Mouse (Mus musculus) stomach, embryonic 14.5 days (tissue): Measurements from ENCODE around the gene Ogdh. TPM values are rescaled to one million over a fixed set of nuclear protein-coding genes. Genes with fewer than 3 reads are reported as not detected.

ENCODE experiments used
- ATAC-seq: fragments of 200-750 bp; cut with Nextera tagmentation; 2 replicates; pipeline ENCODE4 v1.8.0; 2017; ENCODE audit warnings: low read depth, moderate TSS enrichment; ENCODE audit not compliant: insufficient number of reproducible peaks, insufficient read depth, low FRiP score
- H3K27ac ChIP-seq: fragments of 300-500 bp; sonication (generic); 2 replicates; pipeline ENCODE4 v1.5.1; 2014; ENCODE audit warnings: mild to moderate bottlenecking, low read length, moderate library complexity, mixed read lengths
- H3K27me3 ChIP-seq: fragments of 300-500 bp; sonication (generic); 2 replicates; pipeline ENCODE4 v1.6.1; 2014; ENCODE audit warnings: low read length, control low read depth, mixed read lengths; ENCODE audit not compliant: control insufficient read depth, insufficient read depth
- H3K36me3 ChIP-seq: fragments of 300-500 bp; sonication (generic); 2 replicates; pipeline ENCODE4 v1.6.1; 2014; ENCODE audit warnings: mild to moderate bottlenecking, control low read depth, low read length, moderate library complexity, mixed read lengths; ENCODE audit not compliant: control insufficient read depth, insufficient read depth
- H3K4me1 ChIP-seq: fragments of 300-500 bp; sonication (generic); 2 replicates; pipeline ENCODE4 v1.6.1; 2014; ENCODE audit warnings: low read length, control low read depth, mixed read lengths; ENCODE audit not compliant: control insufficient read depth, insufficient read depth
- H3K4me2 ChIP-seq: fragments of 300-500 bp; sonication (generic); replicated peaks from 2 replicates; pipeline ENCODE4 v1.6.1; 2014; ENCODE audit warnings: low read depth, low read length, control low read depth
- H3K4me3 ChIP-seq: fragments of 300-500 bp; sonication (generic); 2 replicates; pipeline ENCODE4 v1.5.1; 2014; ENCODE audit warnings: low read depth, low read length, control low read depth
- H3K9ac ChIP-seq: fragments of 300-500 bp; sonication (generic); replicated peaks from 2 replicates; pipeline ENCODE4 v1.6.1; 2014; ENCODE audit warnings: low read depth, mild to moderate bottlenecking, control low read depth, low read length, moderate library complexity, mixed read lengths
- H3K9me3 ChIP-seq: fragments of 300-500 bp; sonication (generic); 2 replicates; pipeline ENCODE4 v1.6.1; 2016; ENCODE audit warnings: low read depth, low read length, control low read depth; ENCODE audit not compliant: control insufficient read depth
- WGBS: fragments of 180-500 bp; shearing (Covaris S2); extraction: QIAGEN DNeasy Blood & Tissue Kit; methylation state at CpG from one replicate; pipeline ENCODE4 v1.1.7; 2014; 5-methylcytosine and 5-hydroxymethylcytosine counted together
- polyA plus RNA-seq: library from polyadenylated mRNA; unstranded; fragments of >200 nt; fragmentation: Nextera tagmentation; extraction: Ambion mirVana; gene quantifications from 2 replicates; pipeline ENCODE4 v1.2.1, GENCODE M21; 2014

Gene Ogdh
- polyA plus RNA-seq, 1 experiment from 2014 or later: 89.1 TPM

- H3K4me1 ChIP-seq: no peaks in the 10 kb centered on the region
- ATAC-seq: no peak
- H3K4me3 ChIP-seq: no peak overlapping the region
- WGBS: 93% methylated on average over 3 of the region's 3 CpGs
- no peaks in the 10 kb centered on the region for H3K27me3 ChIP-seq
- no peaks in the 10 kb centered on the region; the same call in 1 of the 2 replicates for H3K36me3 ChIP-seq
- no peak overlapping the region for H3K9ac ChIP-seq
- no peak overlapping the region for H3K27ac ChIP-seq
- no peaks in the 10 kb centered on the region for H3K9me3 ChIP-seq
- no peak overlapping the region for H3K4me2 ChIP-seq
These were observed 41.2 kb downstream of the Ogdh start for GRCm38 (mm10) chr11:6332606-6333005.

GRCm38 (mm10) chr11:6333403-6333802 lies 42.0 kb downstream of the Ogdh start:
- peaks cover 3% of the 10 kb centered on the region; the same call in 1 of the 2 replicates for H3K36me3 ChIP-seq
- no peaks in the 10 kb centered on the region for H3K27me3 ChIP-seq
- no peaks in the 10 kb centered on the region for H3K4me1 ChIP-seq
- WGBS: 88% methylated on average over 7 of the region's 7 CpGs
- no peak overlapping the region for H3K4me3 ChIP-seq
- H3K9ac ChIP-seq: no peak overlapping the region
- no peak overlapping the region for H3K27ac ChIP-seq
- no peak for ATAC-seq
- H3K9me3 ChIP-seq: no peaks in the 10 kb centered on the region
- H3K4me2 ChIP-seq: no peak overlapping the region

DNA sequence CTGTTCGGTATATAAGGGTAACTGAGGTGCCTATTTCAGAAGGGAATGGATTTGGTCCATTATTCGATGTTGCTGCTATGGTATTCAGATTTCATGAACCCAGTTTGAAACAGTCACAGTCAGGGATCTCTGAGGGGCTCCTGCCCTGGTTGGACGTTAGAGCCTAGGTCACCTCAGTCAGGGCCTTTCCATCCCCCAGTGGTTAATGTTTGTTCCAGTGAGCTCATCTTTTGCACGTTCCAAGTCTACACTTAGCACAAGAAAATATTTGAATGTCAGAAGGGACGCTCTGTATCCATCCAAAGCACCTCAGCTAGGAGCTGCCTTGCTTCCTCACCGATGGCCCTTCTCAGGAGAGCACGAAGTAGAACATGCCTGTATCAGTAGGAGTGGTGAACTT lies 43.9 kb downstream of the Ogdh start:
- Histone ChIP-seq H3K9me3 (no peaks in the 10 kb centered on the region), H3K27me3 (no peaks in the 10 kb centered on the region), H3K36me3 (peaks cover 19% of the 10 kb centered on the region), H3K27ac (no peak overlapping the region), H3K4me1 (no peaks in the 10 kb centered on the region), H3K9ac (no peak overlapping the region), H3K4me3 (no peak overlapping the region), H3K4me2 (no peak overlapping the region)
- ATAC-seq: no peak
- WGBS: 90% methylated on average over 7 of the region's 7 CpGs

GRCm38 (mm10) chr11:6336689-6337088 lies 45.3 kb downstream of the Ogdh start:
- 80% methylated on average over 4 of the region's 4 CpGs for WGBS
- Histone ChIP-seq H3K4me3 (no peak overlapping the region), H3K9ac (no peak overlapping the region), H3K27ac (no peak overlapping the region), H3K27me3 (no peaks in the 10 kb centered on the region), H3K4me1 (no peaks in the 10 kb centered on the region), H3K36me3 (peaks cover 28% of the 10 kb centered on the region), H3K4me2 (no peak overlapping the region), H3K9me3 (no peaks in the 10 kb centered on the region)
- no peak for ATAC-seq

DNA sequence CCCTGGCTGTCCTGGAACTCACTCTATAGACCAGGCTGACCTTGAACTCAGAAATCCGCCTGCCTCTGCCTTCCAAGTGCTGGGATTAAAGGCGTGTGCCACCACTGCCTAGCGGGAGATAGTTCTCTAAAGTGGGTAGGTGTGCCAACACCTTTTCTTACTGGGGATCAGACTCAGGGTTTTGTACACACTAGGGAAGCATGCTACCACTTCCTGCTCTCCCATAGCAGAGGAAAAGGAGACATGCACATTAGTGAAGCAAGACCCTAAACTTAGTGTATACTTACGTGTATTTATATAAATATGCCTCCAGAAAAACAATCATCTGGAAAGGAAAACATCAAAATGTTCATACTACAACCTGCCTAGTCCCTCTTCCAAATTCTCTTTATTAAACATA lies 54.5 kb downstream of the Ogdh start:
- H3K4me2 ChIP-seq: no peak overlapping the region
- no peaks in the 10 kb centered on the region for H3K9me3 ChIP-seq
- no peaks in the 10 kb centered on the region for H3K27me3 ChIP-seq
- 89% methylated on average over 4 of the region's 4 CpGs for WGBS
- no peak overlapping the region for H3K27ac ChIP-seq
- no peaks in the 10 kb centered on the region for H3K4me1 ChIP-seq
- H3K36me3 ChIP-seq: peaks cover 79% of the 10 kb centered on the region
- H3K4me3 ChIP-seq: no peak overlapping the region
- H3K9ac ChIP-seq: no peak overlapping the region
- ATAC-seq: no peak

GRCm38 (mm10) chr11:6346966-6347365 lies 55.5 kb downstream of the Ogdh start:
- ATAC-seq: no peak
- Histone ChIP-seq H3K4me2 (no peak overlapping the region), H3K9me3 (no peaks in the 10 kb centered on the region), H3K27me3 (no peaks in the 10 kb centered on the region), H3K27ac (no peak overlapping the region), H3K9ac (no peak overlapping the region), H3K36me3 (peaks cover 77% of the 10 kb centered on the region), H3K4me3 (no peak overlapping the region), H3K4me1 (no peaks in the 10 kb centered on the region)
- 73% methylated on average over 7 of the region's 7 CpGs for WGBS

DNA sequence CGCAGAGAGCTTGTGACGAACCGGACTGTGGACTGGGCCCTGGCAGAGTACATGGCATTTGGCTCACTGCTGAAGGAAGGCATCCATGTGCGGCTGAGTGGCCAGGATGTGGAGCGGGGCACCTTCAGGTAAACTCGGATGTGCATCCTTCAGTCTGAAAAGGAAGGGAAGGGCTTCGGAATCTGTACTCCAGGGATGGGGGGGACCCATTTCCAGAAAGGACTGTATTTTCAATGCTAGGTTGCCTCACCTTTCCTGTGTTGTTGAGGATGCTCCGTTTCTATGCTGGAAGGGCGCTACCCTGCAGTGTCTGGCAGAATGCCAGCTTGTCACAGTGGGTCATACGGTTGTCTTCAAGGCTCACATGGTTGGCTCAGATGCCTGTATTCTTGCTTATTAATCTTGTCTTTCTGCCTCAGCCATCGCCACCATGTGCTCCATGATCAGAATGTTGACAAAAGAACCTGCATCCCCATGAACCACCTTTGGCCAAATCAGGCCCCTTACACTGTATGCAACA lies 57.3 kb downstream of the Ogdh start:
- H3K27ac ChIP-seq: no peak overlapping the region
- peaks cover 72% of the 10 kb centered on the region for H3K36me3 ChIP-seq
- no peak overlapping the region for H3K9ac ChIP-seq
- H3K27me3 ChIP-seq: no peaks in the 10 kb centered on the region
- H3K9me3 ChIP-seq: no peaks in the 10 kb centered on the region
- ATAC-seq: no peak
- no peaks in the 10 kb centered on the region for H3K4me1 ChIP-seq
- no peak overlapping the region for H3K4me2 ChIP-seq
- 92% methylated on average over 11 of the region's 11 CpGs for WGBS
- H3K4me3 ChIP-seq: no peak overlapping the region

DNA sequence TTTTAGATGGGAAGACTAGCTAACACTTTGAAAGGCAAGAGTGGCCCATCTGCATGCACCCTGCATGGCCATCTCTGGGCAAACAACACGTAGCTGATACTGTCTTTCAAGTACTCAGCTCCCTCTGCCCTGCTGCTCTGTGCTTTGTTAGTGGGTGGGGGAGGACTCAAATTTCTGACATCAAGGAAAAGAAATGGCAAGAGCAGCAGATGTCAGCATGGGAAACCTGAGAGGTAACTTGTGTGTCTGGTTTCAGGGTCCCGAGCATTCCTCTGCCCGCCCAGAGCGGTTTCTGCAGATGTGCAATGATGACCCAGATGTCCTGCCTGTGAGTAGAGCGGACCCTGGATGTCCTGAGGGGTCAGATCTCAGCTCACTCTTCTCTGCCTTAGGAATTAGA lies 58.2 kb downstream of the Ogdh start:
- no peak overlapping the region for H3K9ac ChIP-seq
- H3K27me3 ChIP-seq: no peaks in the 10 kb centered on the region
- no peaks in the 10 kb centered on the region for H3K9me3 ChIP-seq
- H3K36me3 ChIP-seq: peaks cover 68% of the 10 kb centered on the region
- no peak overlapping the region for H3K4me3 ChIP-seq
- H3K4me1 ChIP-seq: no peaks in the 10 kb centered on the region
- no peak overlapping the region for H3K4me2 ChIP-seq
- ATAC-seq: no peak
- 89% methylated on average over 5 of the region's 5 CpGs for WGBS
- H3K27ac ChIP-seq: no peak overlapping the region

GRCm38 (mm10) chr11:6355106-6355505 lies 63.7 kb downstream of the Ogdh start:
- Histone ChIP-seq H3K4me1 (no peaks in the 10 kb centered on the region), H3K36me3 (peaks cover 41% of the 10 kb centered on the region), H3K4me3 (no peak overlapping the region), H3K27ac (no peak overlapping the region), H3K9me3 (no peaks in the 10 kb centered on the region), H3K4me2 (no peak overlapping the region), H3K27me3 (no peaks in the 10 kb centered on the region), H3K9ac (no peak overlapping the region)
- WGBS: 84% methylated on average over 4 of the region's 4 CpGs
- ATAC-seq: no peak
